Mouse (Mus musculus): ENCODE data around the gene Rrm1. TPM values are rescaled to one million over a fixed set of nuclear protein-coding genes. Genes with fewer than 3 reads are reported as not detected.

The Rrm1 gene
- polyA plus RNA-seq, 1 experiment from 2014 or later, result 223 TPM

DNA sequence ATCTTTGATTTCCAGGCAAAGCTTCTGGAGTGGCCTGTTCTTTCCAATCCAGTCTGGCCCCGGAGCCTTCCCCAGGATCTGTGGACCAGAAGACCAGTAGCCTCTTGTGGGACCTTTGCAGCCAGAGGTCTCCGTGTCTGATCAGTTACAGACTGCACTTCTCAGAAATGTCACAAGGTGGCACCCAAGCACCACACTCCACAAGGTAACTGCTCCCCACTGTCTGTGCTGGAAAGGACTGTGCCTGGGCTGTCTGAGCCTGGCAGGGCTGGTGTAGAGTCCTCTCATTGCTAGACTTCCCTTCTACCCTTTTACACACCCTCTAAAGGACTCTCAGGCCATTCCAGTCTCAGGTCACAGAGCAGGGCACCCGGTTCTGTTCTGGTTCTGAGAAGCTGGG is 65.4 kb downstream of the Rrm1 start:
- Histone ChIP-seq H3K27ac (no peak overlapping the region), H3K9ac (no peak overlapping the region), H3K4me3 (replicated peaks) (no peak overlapping the region), H3K36me3 (no peaks in the 10 kb centered on the region), H3K4me1 (replicated peaks) (no peaks in the 10 kb centered on the region), H3K9me3 (replicated peaks) (no peaks in the 10 kb centered on the region), H3K27me3 (0 out of 2 replicates have a peak, but pooled peaks cover 3% of the 10 kb centered on the region), H3K4me2 (no peak overlapping the region)
- ATAC-seq (ENCODE audit: low read depth) (peak; percentile 60; the same call in 1 of the 2 replicates), DNase-seq (peak; percentile 43)
- 34% methylated on average over 3 of the region's 3 CpGs for WGBS (ENCODE audit: insufficient replicate concordance)

DNA sequence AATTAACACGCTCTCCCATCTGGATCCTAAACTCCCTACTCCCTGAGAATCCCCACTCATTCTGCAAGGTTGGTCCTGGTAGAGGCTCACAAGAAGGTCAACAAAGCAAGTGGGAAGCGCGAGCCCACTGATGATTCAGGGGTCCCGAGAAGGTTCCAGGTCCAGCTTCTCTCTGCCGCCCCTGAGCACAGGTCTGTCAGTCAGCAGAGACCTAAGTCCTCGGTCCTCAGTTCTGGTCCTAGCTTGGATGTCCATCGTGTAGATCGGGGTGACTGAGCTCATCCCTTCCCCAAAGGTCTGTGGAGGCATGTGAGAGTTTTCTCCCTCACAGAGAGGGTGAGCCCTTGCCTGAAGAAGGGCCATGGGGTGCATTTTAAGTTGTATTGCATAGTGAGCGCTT is 66.6 kb downstream of the Rrm1 start:
- peaks cover 11% of the 10 kb centered on the region; the same call in 1 of the 2 replicates for H3K27me3 ChIP-seq
- H3K9me3 ChIP-seq (replicated peaks), result no peaks in the 10 kb centered on the region
- no peak for ATAC-seq (ENCODE audit: low read depth)
- 74% methylated on average over 9 of the region's 9 CpGs for WGBS (ENCODE audit: insufficient replicate concordance)
- H3K4me2 ChIP-seq, result no peak overlapping the region
- H3K4me3 ChIP-seq (replicated peaks), result no peak overlapping the region
- H3K27ac ChIP-seq, result no peak overlapping the region
- DNase-seq, result no peak
- no peaks in the 10 kb centered on the region for H3K36me3 ChIP-seq
- H3K4me1 ChIP-seq (replicated peaks), result peaks cover 5% of the 10 kb centered on the region; the same call in 1 of the 2 replicates
- H3K9ac ChIP-seq, result no peak overlapping the region

DNA sequence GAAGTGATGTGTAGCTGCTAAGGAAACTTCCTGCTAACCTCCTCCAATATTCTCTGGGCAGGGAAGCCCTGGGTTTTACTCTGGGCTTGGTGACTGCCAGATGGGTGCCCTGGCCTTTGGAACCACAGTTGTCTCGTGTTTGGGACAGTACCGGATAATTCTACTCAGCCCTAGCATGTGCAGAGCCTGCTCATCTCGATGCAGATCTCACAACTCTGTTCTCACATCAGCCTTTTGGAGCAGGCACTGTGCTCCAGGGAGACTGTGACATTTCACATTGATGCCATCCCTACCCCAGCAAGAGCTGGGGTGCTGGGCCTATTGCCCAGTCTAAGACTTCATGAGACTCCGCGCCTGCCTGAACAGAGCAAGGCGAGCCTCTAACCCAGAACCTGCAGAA is 67.2 kb downstream of the Rrm1 start:
- Histone ChIP-seq H3K27me3 (peaks cover 11% of the 10 kb centered on the region; the same call in 1 of the 2 replicates), H3K9me3 (replicated peaks) (no peaks in the 10 kb centered on the region), H3K27ac (no peak overlapping the region), H3K4me3 (replicated peaks) (no peak overlapping the region), H3K4me2 (no peak overlapping the region), H3K4me1 (replicated peaks) (peaks cover 11% of the 10 kb centered on the region), H3K9ac (no peak overlapping the region), H3K36me3 (no peaks in the 10 kb centered on the region)
- DNase-seq (no peak), ATAC-seq (ENCODE audit: low read depth) (no peak)
- 82% methylated on average over 6 of the region's 6 CpGs for WGBS (ENCODE audit: insufficient replicate concordance)

DNA sequence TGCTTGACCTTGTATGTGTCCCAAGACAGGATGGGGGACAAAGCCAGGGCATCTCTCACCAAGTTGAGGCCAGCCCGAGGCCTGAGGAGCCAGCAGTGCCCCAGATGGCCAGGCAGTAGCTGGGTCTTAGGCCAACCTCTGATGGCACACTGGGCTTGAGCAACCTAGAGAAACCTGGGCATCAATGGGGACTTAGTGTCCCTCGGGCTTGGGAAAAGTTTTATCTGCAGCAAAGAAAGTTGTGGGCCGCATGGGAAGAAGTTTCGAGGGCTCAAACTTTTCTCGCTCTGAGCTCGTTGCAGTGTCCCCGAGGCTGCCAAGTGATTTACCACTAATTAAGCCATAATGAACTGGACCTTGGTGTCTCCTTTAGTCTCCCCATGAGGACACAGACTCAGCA is 68.2 kb downstream of the Rrm1 start:
- Histone ChIP-seq H3K4me3 (replicated peaks) (no peak overlapping the region), H3K9me3 (replicated peaks) (no peaks in the 10 kb centered on the region), H3K36me3 (no peaks in the 10 kb centered on the region), H3K27ac (no peak overlapping the region), H3K27me3 (peaks cover 14% of the 10 kb centered on the region), H3K9ac (no peak overlapping the region), H3K4me1 (replicated peaks) (peaks cover 18% of the 10 kb centered on the region), H3K4me2 (no peak overlapping the region)
- DNase-seq (no peak), ATAC-seq (ENCODE audit: low read depth) (no peak)
- WGBS (ENCODE audit: insufficient replicate concordance), result 69% methylated on average over 7 of the region's 7 CpGs

DNA sequence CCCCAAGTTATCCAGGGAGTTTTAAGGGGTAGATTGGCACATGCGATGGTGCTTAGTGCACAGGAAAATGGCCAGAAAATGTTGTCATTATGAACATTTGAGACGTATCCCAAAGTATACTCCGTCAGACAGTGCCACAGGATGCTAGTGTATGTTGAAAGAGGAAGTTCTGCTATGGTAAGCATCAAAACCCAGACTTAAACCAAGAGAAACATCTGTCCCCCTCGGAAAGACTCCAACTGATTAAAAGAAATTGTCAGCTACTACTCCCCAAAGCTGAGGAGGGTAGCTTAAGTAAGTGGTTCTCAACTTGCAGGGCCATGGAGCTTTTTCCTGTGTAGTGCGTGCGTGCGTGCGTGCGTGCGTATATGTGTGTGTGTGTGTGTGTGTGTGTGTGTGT is 70.4 kb downstream of the Rrm1 start:
- 67% methylated on average over 10 of the region's 10 CpGs for WGBS (ENCODE audit: insufficient replicate concordance)
- H3K27me3 ChIP-seq, result peaks cover 14% of the 10 kb centered on the region
- H3K36me3 ChIP-seq, result no peaks in the 10 kb centered on the region
- peaks cover 18% of the 10 kb centered on the region for H3K4me1 ChIP-seq (replicated peaks)
- H3K9ac ChIP-seq, result no peak overlapping the region
- DNase-seq (no peak), ATAC-seq (ENCODE audit: low read depth) (no peak)
- no peak overlapping the region for H3K4me3 ChIP-seq (replicated peaks)
- H3K27ac ChIP-seq, result no peak overlapping the region
- no peak overlapping the region for H3K4me2 ChIP-seq
- H3K9me3 ChIP-seq (replicated peaks), result no peaks in the 10 kb centered on the region

DNA sequence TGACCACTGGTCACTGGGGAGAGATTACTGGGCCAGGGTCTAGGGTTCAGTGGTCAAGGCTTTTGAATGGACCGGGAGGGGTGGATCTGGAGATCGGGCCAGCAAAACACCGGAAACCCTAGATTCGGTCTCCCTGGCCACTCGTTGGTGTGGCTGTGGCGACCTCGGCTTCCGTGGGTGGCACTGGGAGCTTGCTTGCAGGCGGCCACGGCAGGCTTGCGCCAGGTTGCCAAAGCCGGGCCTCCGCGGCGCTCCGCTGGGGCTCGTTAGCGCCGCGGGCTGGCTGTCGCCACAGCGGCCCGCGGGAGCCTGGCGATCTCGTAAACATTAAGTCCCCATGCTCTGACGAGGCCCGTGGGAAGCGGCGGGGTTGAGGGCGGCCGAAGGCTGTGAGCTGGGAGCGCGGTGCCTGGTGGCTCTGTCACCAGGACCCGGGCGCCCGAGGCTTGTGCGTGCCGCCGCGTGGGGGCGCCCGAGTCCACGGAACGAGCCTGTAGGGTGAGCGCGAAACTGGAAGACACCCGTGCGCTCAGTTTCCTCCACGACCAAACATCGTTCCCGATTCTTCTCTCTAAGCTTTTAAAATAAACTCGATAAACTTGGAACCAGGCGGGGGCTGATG is 71.4 kb downstream of the Rrm1 start:
- Histone ChIP-seq H3K27me3 (peaks cover 14% of the 10 kb centered on the region), H3K4me2 (peak overlapping the region; percentile 76), H3K9ac (peak overlapping the region; percentile 62), H3K4me1 (replicated peaks) (peaks cover 18% of the 10 kb centered on the region), H3K27ac (no peak overlapping the region), H3K36me3 (no peaks in the 10 kb centered on the region), H3K9me3 (replicated peaks) (no peaks in the 10 kb centered on the region), H3K4me3 (replicated peaks) (peak overlapping the region; percentile 52)
- DNase-seq, result peak; percentile 53
- 1% methylated on average over 54 of the region's 54 CpGs for WGBS (ENCODE audit: insufficient replicate concordance)
- ATAC-seq (ENCODE audit: low read depth), result peak; percentile 86

DNA sequence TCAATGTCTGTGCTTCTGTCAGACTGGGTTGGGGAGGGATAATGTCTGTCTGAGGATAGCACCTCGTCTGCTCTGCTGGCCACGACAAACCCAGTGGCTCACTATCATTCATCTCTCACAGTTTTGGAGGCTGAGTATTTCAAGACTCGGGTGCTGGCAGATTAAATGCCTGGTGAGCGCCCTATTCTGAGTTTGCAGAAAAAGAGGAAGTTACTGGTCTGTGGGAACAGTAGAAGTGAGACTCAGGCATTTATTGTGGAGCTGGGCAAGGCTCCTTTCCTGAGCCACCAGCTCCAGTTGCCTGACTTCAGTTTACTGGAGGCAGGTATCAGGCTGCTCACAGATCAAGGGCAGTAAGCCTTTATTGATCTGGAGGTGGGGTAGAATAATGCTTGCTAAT is 72.6 kb downstream of the Rrm1 start:
- Histone ChIP-seq H3K27me3 (peaks cover 14% of the 10 kb centered on the region), H3K4me3 (replicated peaks) (no peak overlapping the region), H3K9me3 (replicated peaks) (no peaks in the 10 kb centered on the region), H3K27ac (no peak overlapping the region), H3K4me1 (replicated peaks) (peaks cover 18% of the 10 kb centered on the region), H3K36me3 (no peaks in the 10 kb centered on the region), H3K9ac (no peak overlapping the region), H3K4me2 (no peak overlapping the region)
- 14% methylated on average over 4 of the region's 4 CpGs for WGBS (ENCODE audit: insufficient replicate concordance)
- no peak for DNase-seq
- ATAC-seq (ENCODE audit: low read depth), result no peak

DNA sequence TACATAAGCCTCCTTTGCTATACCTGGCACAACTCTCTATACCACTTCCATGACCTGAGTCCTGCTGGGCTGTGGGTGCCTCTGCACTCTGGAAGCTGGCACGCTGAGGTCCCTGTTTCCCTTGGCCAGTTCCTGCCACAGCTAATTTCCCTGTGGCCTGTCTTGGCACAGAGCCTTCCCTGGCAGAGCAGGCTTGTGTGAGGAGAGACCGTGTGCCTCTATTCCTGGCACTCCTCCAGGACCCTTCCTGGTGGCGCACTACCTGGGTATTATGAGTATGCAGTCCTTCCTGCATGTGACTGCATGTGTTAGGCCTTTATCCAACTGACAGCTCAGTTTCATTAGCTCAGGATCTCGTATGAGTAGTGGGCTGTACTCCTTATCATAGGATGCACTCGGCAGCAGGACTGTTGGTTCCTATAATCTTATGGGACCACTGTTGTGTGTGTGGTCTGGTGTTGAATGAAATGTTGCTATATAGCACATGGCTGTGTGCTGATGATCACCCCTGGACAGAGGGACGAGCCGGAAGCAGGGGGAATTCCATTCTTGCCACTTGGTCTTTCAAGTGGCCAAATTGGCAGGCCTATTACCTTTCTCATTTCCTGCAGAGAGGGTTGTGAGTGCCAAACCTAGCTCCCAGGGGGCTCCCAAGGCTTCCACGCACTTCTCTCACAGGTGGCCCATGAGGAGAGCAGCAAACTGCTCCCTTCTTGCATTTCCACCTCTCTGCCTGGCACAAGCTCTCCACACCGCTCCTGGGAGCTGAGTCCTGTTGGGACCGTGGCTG is 75.0 kb downstream of the Rrm1 start:
- peaks cover 18% of the 10 kb centered on the region for H3K4me1 ChIP-seq (replicated peaks)
- DNase-seq (no peak), ATAC-seq (ENCODE audit: low read depth) (no peak)

DNA sequence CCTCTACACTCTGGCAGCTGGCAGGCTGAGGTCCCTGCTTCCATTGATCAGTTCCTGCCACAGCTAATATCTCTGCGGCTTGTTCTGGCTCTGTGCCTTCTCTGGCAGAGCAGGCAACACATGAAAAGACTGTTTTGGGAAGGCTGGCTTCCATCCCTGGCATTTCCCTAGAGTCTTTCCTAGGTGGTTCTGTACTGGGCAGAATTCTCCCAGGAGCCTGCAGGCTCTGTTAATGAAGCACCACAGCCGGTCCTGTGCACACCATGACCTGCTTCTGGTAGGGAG is 75.5 kb downstream of the Rrm1 start:
- ATAC-seq (ENCODE audit: low read depth), result no peak

More for the DNA sequence above, 75.0 kb downstream of the Rrm1 start:
- Histone ChIP-seq H3K36me3 (no peaks in the 10 kb centered on the region), H3K9ac (no peak overlapping the region), H3K27me3 (peaks cover 13% of the 10 kb centered on the region), H3K4me2 (no peak overlapping the region), H3K9me3 (replicated peaks) (no peaks in the 10 kb centered on the region), H3K27ac (no peak overlapping the region), H3K4me3 (replicated peaks) (no peak overlapping the region)
- WGBS (ENCODE audit: insufficient replicate concordance), result 49% methylated on average over 10 of the region's 10 CpGs

More for the DNA sequence above, 75.5 kb downstream of the Rrm1 start:
- DNase-seq, result no peak
- H3K4me2 ChIP-seq, result no peak overlapping the region
- 59% methylated on average over 2 of the region's 2 CpGs for WGBS (ENCODE audit: insufficient replicate concordance)
- H3K27me3 ChIP-seq, result peaks cover 11% of the 10 kb centered on the region
- no peak overlapping the region for H3K4me3 ChIP-seq (replicated peaks)
- no peaks in the 10 kb centered on the region for H3K9me3 ChIP-seq (replicated peaks)
- no peaks in the 10 kb centered on the region for H3K36me3 ChIP-seq
- no peak overlapping the region for H3K27ac ChIP-seq
- peaks cover 18% of the 10 kb centered on the region for H3K4me1 ChIP-seq (replicated peaks)
- H3K9ac ChIP-seq, result no peak overlapping the region

Other genes starting within 250 kb of the Rrm1 start
- gene Nup98, start 231.5 kb upstream of the Rrm1 start, polyA plus RNA-seq (2015; fragmentation: Nextera tagmentation; extraction: Ambion mirVana), result 16.9 and 20.7 TPM in 2 replicates
- gene Pgap2, start 231.5 kb upstream of the Rrm1 start, polyA plus RNA-seq (2015; fragmentation: Nextera tagmentation; extraction: Ambion mirVana), result 23.3 and 27.3 TPM in 2 replicates
- gene Rhog, start 185.6 kb upstream of the Rrm1 start, polyA plus RNA-seq (2015; fragmentation: Nextera tagmentation; extraction: Ambion mirVana), result 56.0 and 58.2 TPM in 2 replicates
- 13.3 and 15.0 TPM in 2 replicates for gene Stim1, start 173.9 kb upstream of the Rrm1 start, polyA plus RNA-seq (2015; fragmentation: Nextera tagmentation; extraction: Ambion mirVana)
- gene Olfr543, start 40.0 kb downstream of the Rrm1 start, polyA plus RNA-seq (2015; fragmentation: Nextera tagmentation; extraction: Ambion mirVana), result 0.38 and 0.40 TPM in 2 replicates
- gene Olfr544, start 46.6 kb downstream of the Rrm1 start, polyA plus RNA-seq (2015; fragmentation: Nextera tagmentation; extraction: Ambion mirVana), result 0.03 and 0.13 TPM in 2 replicates
- not detected in 2 replicates for gene Olfr545, start 57.9 kb downstream of the Rrm1 start, polyA plus RNA-seq (2015; fragmentation: Nextera tagmentation; extraction: Ambion mirVana)
- gene Olfr547, start 93.1 kb downstream of the Rrm1 start, polyA plus RNA-seq (2015; fragmentation: Nextera tagmentation; extraction: Ambion mirVana), result not detected in 2 replicates
- gene Olfr548-ps1, start 99.2 kb downstream of the Rrm1 start, polyA plus RNA-seq (2015; fragmentation: Nextera tagmentation; extraction: Ambion mirVana), result not detected in 2 replicates
- not detected in 2 replicates for gene Olfr549, start 108.2 kb downstream of the Rrm1 start, polyA plus RNA-seq (2015; fragmentation: Nextera tagmentation; extraction: Ambion mirVana)
- gene Trim21, start 123.8 kb downstream of the Rrm1 start, polyA plus RNA-seq (2015; fragmentation: Nextera tagmentation; extraction: Ambion mirVana), result 0.24 and 0.51 TPM in 2 replicates
- gene Olfr550, start 129.7 kb downstream of the Rrm1 start, polyA plus RNA-seq (2015; fragmentation: Nextera tagmentation; extraction: Ambion mirVana), result not detected in 2 replicates
- not detected in 2 replicates for gene Olfr551, start 150.2 kb downstream of the Rrm1 start, polyA plus RNA-seq (2015; fragmentation: Nextera tagmentation; extraction: Ambion mirVana)
- gene Olfr552, start 156.1 kb downstream of the Rrm1 start, polyA plus RNA-seq (2015; fragmentation: Nextera tagmentation; extraction: Ambion mirVana), result not detected in 2 replicates
- not detected in 2 replicates for gene Olfr553, start 176.5 kb downstream of the Rrm1 start, polyA plus RNA-seq (2015; fragmentation: Nextera tagmentation; extraction: Ambion mirVana)
- gene Olfr554, start 196.7 kb downstream of the Rrm1 start, polyA plus RNA-seq (2015; fragmentation: Nextera tagmentation; extraction: Ambion mirVana), result not detected in 2 replicates
- gene Olfr555, start 217.1 kb downstream of the Rrm1 start, polyA plus RNA-seq (2015; fragmentation: Nextera tagmentation; extraction: Ambion mirVana), result not detected in 2 replicates
- not detected in 2 replicates for gene Olfr556, start 223.2 kb downstream of the Rrm1 start, polyA plus RNA-seq (2015; fragmentation: Nextera tagmentation; extraction: Ambion mirVana)
- gene Trim68, start 245.6 kb downstream of the Rrm1 start, polyA plus RNA-seq (2015; fragmentation: Nextera tagmentation; extraction: Ambion mirVana), result 1.6 and 1.7 TPM in 2 replicates